Mouse (Mus musculus) hindbrain, embryonic 11.5 days (tissue): ENCODE measurements at regions not wholly inside any gene's neighbourhood (a gene's known extent, or its start where the extent isn't known, plus 50 kb on each side); places are given as distances from the start of the nearest gene placed in this dataset.

Experiments
- ATAC-seq: fragments of 200-750 bp; cut with Nextera tagmentation; 2 replicates; pipeline ENCODE4 v1.8.0; 2017; ENCODE audit warnings: mild to moderate bottlenecking, moderate TSS enrichment, moderate library complexity; ENCODE audit not compliant: low FRiP score
- DNase-seq: peaks from one replicate; pipeline ENCODE4 v3.0.0-alpha.2; 2015; ENCODE audit warnings: low spot score
- H3K27ac ChIP-seq: fragments of 300-500 bp; sonication (generic); 2 replicates; pipeline ENCODE4 v1.5.1; 2014; ENCODE audit warnings: mild to moderate bottlenecking, low read depth, low read length
- H3K27me3 ChIP-seq: fragments of 300-500 bp; sonication (generic); 2 replicates; pipeline ENCODE4 v1.6.1; 2014; ENCODE audit warnings: mild to moderate bottlenecking, low read length, moderate library complexity, mixed read lengths; ENCODE audit not compliant: control insufficient read depth, insufficient read depth
- H3K36me3 ChIP-seq: fragments of 300-500 bp; sonication (generic); 2 replicates; pipeline ENCODE4 v1.6.1; 2014; ENCODE audit warnings: mild to moderate bottlenecking, low read length, moderate library complexity, mixed read lengths; ENCODE audit not compliant: control insufficient read depth, insufficient read depth
- H3K4me1 ChIP-seq: fragments of 300-500 bp; sonication (generic); replicated peaks from 2 replicates; pipeline ENCODE4 v1.6.1; 2014; ENCODE audit warnings: low read length, mixed read lengths; ENCODE audit not compliant: control insufficient read depth, insufficient read depth
- H3K4me2 ChIP-seq: fragments of 300-500 bp; sonication (generic); replicated peaks from 2 replicates; pipeline ENCODE4 v1.6.1; 2014; ENCODE audit warnings: mild to moderate bottlenecking, low read depth, low read length
- H3K4me3 ChIP-seq: fragments of 300-500 bp; sonication (generic); 2 replicates; pipeline ENCODE4 v1.5.1; 2014; ENCODE audit warnings: low read depth, low read length
- H3K9ac ChIP-seq: fragments of 300-500 bp; sonication (generic); 2 replicates; pipeline ENCODE4 v1.6.1; 2014; ENCODE audit warnings: low read depth, low read length
- H3K9me3 ChIP-seq: fragments of 300-500 bp; sonication (generic); 2 replicates; pipeline ENCODE4 v1.6.1; 2016; ENCODE audit warnings: low read length; ENCODE audit not compliant: control insufficient read depth
- WGBS: fragments of 180-500 bp; shearing (Covaris S2); extraction: QIAGEN DNeasy Blood & Tissue Kit; methylation state at CpG from one replicate; pipeline ENCODE4 v1.1.7; 2014; 5-methylcytosine and 5-hydroxymethylcytosine counted together

DNA sequence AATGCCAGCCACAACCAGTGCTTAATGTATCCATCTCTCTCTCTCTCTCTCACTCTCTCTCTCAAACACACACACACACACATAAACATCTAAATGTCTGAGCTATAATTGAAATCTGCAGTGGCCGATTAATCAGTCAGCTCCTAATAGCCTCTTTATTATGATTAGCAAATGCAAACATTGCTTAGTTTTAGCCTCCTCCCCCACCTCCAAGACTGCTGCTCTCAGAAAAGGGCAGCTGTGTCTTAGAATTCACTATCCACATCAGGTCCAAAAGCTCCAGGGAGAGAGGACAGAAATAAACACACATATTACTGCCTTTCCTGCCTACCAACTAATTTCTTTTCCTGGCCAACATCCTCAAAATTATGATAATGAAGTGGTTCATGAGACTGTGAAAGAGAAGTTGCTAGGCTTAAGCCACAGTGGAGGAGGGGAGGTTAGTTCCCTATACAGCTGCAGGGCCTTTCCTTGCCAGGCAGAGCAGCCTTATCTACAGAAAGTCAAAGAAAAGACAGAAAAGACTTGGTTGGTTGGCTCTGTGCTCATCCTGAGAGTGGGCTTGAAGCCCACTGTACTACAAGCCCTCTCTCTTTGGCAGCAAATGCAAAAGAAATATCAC, 442.7 kb upstream of the Tbl1xr1 start:
- Histone ChIP-seq H3K9ac (no peak overlapping the region), H3K4me3 (no peak overlapping the region), H3K9me3 (no peaks in the 10 kb centered on the region), H3K27me3 (no peaks in the 10 kb centered on the region), H3K27ac (no peak overlapping the region), H3K36me3 (no peaks in the 10 kb centered on the region), H3K4me1 (no peaks in the 10 kb centered on the region), H3K4me2 (no peak overlapping the region)
- DNase-seq (no peak), ATAC-seq (no peak)
- WGBS, result 54% methylated on average over 1 of the region's 1 CpGs

DNA sequence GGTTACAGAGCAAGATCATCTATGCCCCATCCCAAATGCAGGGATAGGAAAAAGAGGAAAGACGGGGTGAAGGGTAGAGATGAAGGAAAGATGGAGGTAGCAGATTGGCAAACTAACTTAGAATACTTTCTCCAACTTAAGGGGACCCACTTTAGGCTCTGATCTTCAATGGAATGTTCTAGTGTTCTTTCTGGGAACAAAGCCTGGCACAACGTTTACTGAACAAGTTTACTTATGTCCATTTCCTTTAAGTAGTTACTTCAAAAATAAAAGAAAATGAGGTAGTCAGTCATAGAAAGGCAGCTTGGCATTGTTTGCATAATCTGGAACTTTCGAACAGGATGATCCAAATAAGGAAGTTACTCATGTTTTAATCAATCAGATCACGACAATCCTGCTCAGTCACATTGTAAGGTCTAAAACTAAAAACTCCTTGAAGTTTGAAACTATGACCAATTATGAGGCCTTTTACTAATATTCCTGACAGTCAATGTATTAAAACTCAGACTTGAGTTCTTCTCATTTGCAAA, 441.7 kb upstream of the Tbl1xr1 start:
- no peak overlapping the region for H3K4me2 ChIP-seq
- no peak overlapping the region for H3K9ac ChIP-seq
- 88% methylated on average over 4 of the region's 4 CpGs for WGBS
- no peak overlapping the region for H3K27ac ChIP-seq
- DNase-seq, result no peak
- H3K36me3 ChIP-seq, result no peaks in the 10 kb centered on the region
- H3K4me1 ChIP-seq, result no peaks in the 10 kb centered on the region
- no peak for ATAC-seq
- no peak overlapping the region for H3K4me3 ChIP-seq
- no peaks in the 10 kb centered on the region for H3K27me3 ChIP-seq
- no peaks in the 10 kb centered on the region for H3K9me3 ChIP-seq

DNA sequence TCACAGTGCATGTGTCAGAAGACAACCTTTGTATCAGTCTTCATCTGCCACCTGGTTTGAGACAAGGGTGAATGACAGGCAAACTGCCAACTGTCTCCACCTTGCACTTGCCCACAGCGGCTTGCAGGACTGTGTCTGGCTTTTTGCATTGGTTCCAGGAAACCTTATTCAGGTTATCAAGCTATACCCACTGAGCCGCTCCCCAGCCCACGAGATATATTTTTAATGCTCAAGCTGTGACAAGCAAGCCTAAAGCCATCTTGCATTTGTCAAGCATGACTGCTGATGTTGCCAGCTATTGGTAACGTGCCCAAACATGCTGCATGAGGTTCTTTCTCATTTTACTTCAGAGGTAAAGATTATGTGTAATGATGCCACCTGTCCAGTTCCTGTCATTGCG, 437.6 kb upstream of the Tbl1xr1 start:
- Histone ChIP-seq H3K27ac (no peak overlapping the region), H3K27me3 (no peaks in the 10 kb centered on the region), H3K4me1 (no peaks in the 10 kb centered on the region), H3K4me2 (no peak overlapping the region), H3K9me3 (no peaks in the 10 kb centered on the region), H3K4me3 (no peak overlapping the region), H3K36me3 (no peaks in the 10 kb centered on the region), H3K9ac (no peak overlapping the region)
- no peak for ATAC-seq
- no peak for DNase-seq
- WGBS, result 92% methylated on average over 5 of the region's 5 CpGs

DNA sequence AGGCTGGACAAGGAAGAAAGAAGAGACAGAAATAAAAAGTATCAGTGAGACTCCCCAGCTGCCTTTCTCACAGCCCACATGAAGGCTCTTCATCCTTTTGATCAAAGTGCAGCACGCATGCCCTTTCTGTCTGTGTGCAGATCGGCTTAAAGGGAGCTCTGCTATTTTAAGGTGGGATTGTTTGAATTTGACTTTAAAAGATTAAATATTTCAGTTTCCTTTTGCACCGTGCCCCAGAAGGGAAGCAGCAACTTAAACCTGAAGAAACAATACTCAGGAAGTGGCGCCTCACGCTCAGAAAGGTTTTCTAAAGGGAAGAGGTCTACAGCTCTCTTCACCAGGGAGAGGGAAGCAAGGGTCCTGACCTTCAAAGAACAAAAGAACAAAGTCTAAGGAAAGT, 436.9 kb upstream of the Tbl1xr1 start:
- ATAC-seq, result no peak
- Histone ChIP-seq H3K4me2 (no peak overlapping the region), H3K4me1 (no peaks in the 10 kb centered on the region), H3K27ac (no peak overlapping the region), H3K9ac (no peak overlapping the region), H3K27me3 (no peaks in the 10 kb centered on the region), H3K36me3 (no peaks in the 10 kb centered on the region), H3K4me3 (no peak overlapping the region), H3K9me3 (no peaks in the 10 kb centered on the region)
- no peak for DNase-seq
- 49% methylated on average over 5 of the region's 5 CpGs for WGBS

DNA sequence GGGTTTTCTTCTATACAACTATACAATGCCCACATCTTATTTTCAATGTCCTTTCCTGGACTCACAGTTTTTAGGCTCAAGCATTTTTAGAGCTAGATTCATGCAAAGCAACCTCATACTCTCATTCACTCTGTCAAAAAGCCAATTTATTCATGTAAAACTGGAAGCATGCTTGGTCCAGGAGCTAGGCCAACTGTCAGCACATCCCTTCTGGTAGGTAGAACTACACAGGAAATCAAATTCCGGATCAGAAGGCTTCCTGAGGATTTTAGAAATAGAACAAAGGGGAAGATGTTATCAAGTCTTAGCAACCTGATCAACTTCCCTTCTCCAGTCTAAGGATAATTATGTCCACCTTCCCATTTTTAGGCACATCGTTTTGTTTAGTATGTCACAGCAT, 432.4 kb upstream of the Tbl1xr1 start:
- ATAC-seq, result no peak
- no peaks in the 10 kb centered on the region for H3K4me1 ChIP-seq
- DNase-seq, result no peak
- no peaks in the 10 kb centered on the region for H3K9me3 ChIP-seq
- no peak overlapping the region for H3K4me3 ChIP-seq
- no peak overlapping the region for H3K9ac ChIP-seq
- no peak overlapping the region for H3K4me2 ChIP-seq
- H3K36me3 ChIP-seq, result no peaks in the 10 kb centered on the region
- no peak overlapping the region for H3K27ac ChIP-seq
- H3K27me3 ChIP-seq, result no peaks in the 10 kb centered on the region
- WGBS, result 74% methylated on average over 2 of the region's 2 CpGs

DNA sequence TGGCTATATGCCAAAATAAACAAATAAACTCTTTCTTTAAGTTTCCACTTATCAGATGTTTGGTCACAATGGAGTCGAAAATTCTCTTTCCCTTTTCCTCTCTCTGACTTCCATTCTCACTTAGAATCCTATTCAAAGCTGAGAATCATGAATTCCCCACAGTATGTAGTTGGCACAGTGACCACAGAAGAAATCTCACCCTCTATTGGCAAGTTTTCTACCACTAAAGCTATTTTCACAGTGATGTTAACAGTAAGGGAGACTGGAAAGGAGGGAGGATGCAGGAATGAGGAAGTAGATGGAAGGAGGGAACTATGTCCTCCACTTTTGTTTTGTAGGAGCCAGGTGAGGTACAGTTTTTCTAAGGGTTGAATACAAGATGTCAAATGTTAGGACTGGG, 431.2 kb upstream of the Tbl1xr1 start:
- Histone ChIP-seq H3K27me3 (no peaks in the 10 kb centered on the region), H3K9ac (no peak overlapping the region), H3K27ac (no peak overlapping the region), H3K4me3 (no peak overlapping the region), H3K9me3 (no peaks in the 10 kb centered on the region), H3K4me1 (no peaks in the 10 kb centered on the region), H3K36me3 (no peaks in the 10 kb centered on the region), H3K4me2 (no peak overlapping the region)
- DNase-seq (no peak), ATAC-seq (no peak)
- 73% methylated on average over 1 of the region's 1 CpGs for WGBS

DNA sequence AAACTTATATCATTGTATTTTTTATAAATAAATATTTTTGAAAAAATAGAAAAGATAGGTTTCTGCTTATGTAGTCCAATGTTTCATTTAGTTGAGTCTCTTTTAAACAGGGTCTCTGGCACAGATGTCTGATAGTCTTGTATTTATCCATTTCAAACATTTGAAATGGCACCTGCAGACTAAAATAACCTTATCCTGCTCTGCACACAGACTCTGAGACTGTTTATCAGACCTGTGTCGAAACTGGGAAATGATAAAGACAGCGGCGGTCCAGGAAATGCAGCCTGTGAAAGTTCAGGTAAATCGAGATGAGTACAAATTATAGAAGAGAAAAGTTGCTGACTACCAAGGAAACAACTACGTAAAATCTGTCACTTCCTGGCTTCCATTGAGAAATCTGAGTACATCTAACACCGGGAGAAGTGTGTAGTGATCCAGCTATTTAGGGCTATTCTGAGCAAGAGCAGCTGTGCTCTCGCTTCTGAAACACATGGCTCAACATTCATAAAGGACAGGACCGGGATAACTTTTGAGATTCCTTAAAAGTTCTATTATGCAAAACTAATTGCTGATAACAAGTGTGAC, 426.5 kb upstream of the Tbl1xr1 start:
- Histone ChIP-seq H3K4me3 (no peak overlapping the region), H3K27ac (no peak overlapping the region), H3K9me3 (no peaks in the 10 kb centered on the region), H3K4me2 (no peak overlapping the region), H3K4me1 (no peaks in the 10 kb centered on the region), H3K36me3 (no peaks in the 10 kb centered on the region), H3K27me3 (no peaks in the 10 kb centered on the region), H3K9ac (no peak overlapping the region)
- DNase-seq (no peak), ATAC-seq (no peak)
- 84% methylated on average over 8 of the region's 8 CpGs for WGBS

DNA sequence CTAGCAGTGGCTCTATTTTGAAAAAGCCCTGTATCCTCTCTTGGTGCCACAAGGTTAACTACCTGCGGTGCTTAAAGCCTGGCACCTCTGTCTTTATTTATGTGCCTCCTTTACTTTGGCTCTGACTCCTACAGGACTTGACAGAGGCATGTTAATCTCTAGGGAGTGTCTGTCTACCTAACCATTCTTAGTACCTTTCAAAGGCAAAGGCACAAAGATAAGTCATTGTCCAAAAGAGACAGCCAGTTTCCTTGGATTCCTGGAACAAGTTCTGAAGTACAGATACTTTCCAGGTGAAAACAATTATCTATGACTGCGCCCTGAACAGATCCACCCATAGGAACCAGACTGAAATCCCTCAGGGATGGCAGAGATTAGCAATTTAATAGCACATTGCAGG, 421.2 kb upstream of the Tbl1xr1 start:
- no peaks in the 10 kb centered on the region for H3K9me3 ChIP-seq
- no peak overlapping the region for H3K4me3 ChIP-seq
- H3K4me2 ChIP-seq, result no peak overlapping the region
- H3K9ac ChIP-seq, result no peak overlapping the region
- ATAC-seq (no peak), DNase-seq (no peak)
- no peak overlapping the region for H3K27ac ChIP-seq
- H3K4me1 ChIP-seq, result no peaks in the 10 kb centered on the region
- no peaks in the 10 kb centered on the region for H3K36me3 ChIP-seq
- H3K27me3 ChIP-seq, result no peaks in the 10 kb centered on the region
- 88% methylated on average over 2 of the region's 2 CpGs for WGBS

DNA sequence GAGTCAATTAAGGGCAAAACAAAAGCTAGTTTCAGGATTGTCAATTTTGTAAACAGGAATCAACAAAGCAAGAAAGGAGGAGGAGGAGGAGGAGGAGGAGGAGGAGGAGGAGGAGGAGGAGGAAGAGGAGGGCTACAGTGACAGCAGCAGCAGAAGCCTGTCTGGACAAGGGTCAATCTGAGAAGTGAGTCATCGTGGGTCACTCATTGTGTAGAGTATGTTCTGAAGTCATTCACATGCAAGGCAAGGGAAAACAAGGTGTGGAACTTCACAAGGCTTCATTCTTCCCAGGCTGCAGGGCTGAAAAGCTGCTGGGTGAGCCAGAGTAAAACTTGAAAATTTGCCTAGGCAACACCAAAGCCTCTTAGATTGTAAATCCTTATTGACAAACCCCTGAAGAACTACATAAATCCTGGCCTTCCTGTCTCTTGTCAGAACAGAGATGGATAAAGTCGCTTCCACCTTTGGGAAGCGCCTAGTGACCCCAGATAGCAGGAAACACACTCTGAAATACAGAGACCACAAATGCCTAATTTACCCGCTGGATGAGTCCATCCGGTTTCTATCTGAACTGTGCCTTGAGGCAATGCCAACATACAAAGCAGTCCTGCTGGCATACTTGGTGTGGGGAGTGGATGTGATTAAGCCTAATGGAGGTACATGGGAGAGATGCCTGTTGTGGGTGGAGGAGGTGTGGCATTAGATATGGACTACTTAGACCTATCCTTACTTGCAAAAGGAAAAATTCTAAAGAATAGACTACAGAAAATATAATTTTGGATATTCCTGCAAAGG, 408.9 kb upstream of the Tbl1xr1 start:
- 76% methylated on average over 5 of the region's 5 CpGs for WGBS
- Histone ChIP-seq H3K36me3 (no peaks in the 10 kb centered on the region), H3K4me1 (no peaks in the 10 kb centered on the region), H3K9ac (no peak overlapping the region), H3K27me3 (no peaks in the 10 kb centered on the region), H3K4me2 (no peak overlapping the region), H3K27ac (no peak overlapping the region), H3K9me3 (no peaks in the 10 kb centered on the region), H3K4me3 (no peak overlapping the region)
- DNase-seq, result no peak
- ATAC-seq, result no peak
